Mouse (Mus musculus): Measurements from ENCODE around the gene Birc6. TPM values are rescaled to one million over a fixed set of nuclear protein-coding genes. Genes with fewer than 3 reads are reported as not detected.

Birc6 gene
- polyA plus RNA-seq, 1 experiment: 49.8 TPM

- no peak overlapping the region for H3K27ac ChIP-seq (ENCODE audit: insufficient read depth, low read depth, low read length)
- no peak for TF ChIP-seq POLR2A (IDR thresholded peaks at IDR 0.05; ENCODE audit: insufficient read depth, low read depth, low read length)
- no peak for TF ChIP-seq CTCF (IDR thresholded peaks at IDR 0.05; ENCODE audit: insufficient read depth, low read depth, low read length)
- 93% methylated on average over 8 of the region's 8 CpGs for WGBS
- H3K4me3 ChIP-seq (ENCODE audit: insufficient read depth, low read depth, low read length): no peak overlapping the region
- no peaks in the 10 kb centered on the region for H3K4me1 ChIP-seq (ENCODE audit: control insufficient read depth, insufficient read depth, low read length)
Observed at GRCm38 (mm10) chr17:74711627-74712026, 183.5 kb downstream of the Birc6 start.

- WGBS: 62% methylated on average over 3 of the region's 3 CpGs
- Histone ChIP-seq H3K4me1 (ENCODE audit: control insufficient read depth, insufficient read depth, low read length) (no peaks in the 10 kb centered on the region), H3K4me3 (ENCODE audit: insufficient read depth, low read depth, low read length) (no peak overlapping the region), H3K27ac (ENCODE audit: insufficient read depth, low read depth, low read length) (no peak overlapping the region)
- TF ChIP-seq POLR2A (IDR thresholded peaks at IDR 0.05; ENCODE audit: insufficient read depth, low read depth, low read length) (no peak), CTCF (IDR thresholded peaks at IDR 0.05; ENCODE audit: insufficient read depth, low read depth, low read length) (no peak)
Observed at GRCm38 (mm10) chr17:74715128-74715527, 187.0 kb downstream of the Birc6 start.

- H3K4me1 ChIP-seq (ENCODE audit: control insufficient read depth, insufficient read depth, low read length): no peaks in the 10 kb centered on the region
- WGBS: 60% methylated on average over 1 of the region's 1 CpGs
- H3K4me3 ChIP-seq (ENCODE audit: insufficient read depth, low read depth, low read length): no peak overlapping the region
- H3K27ac ChIP-seq (ENCODE audit: insufficient read depth, low read depth, low read length): no peak overlapping the region
- TF ChIP-seq CTCF (IDR thresholded peaks at IDR 0.05; ENCODE audit: insufficient read depth, low read depth, low read length): no peak
- no peak for TF ChIP-seq POLR2A (IDR thresholded peaks at IDR 0.05; ENCODE audit: insufficient read depth, low read depth, low read length)
Observed at GRCm38 (mm10) chr17:74715724-74716123, 187.6 kb downstream of the Birc6 start.

DNA sequence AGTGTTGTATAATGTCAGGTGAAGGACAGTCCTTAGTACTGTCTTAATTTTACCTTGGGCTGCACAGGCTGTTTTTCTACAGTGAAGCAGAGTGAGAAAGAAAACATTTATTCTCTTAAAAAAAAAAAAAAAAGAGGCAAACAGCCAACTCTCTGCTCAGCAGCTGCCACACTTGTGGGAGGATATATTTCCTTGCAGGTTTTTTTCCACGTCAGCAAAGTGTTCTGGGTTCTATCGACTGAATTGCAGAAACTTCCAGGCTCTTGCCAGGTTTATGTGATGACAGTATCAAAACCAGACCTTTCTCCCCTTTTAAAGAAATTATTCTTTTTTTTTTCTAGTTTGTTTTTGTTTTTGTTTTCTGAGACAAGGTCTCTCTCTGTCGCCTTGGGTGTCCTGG, 188.5 kb downstream of the Birc6 start:
- WGBS: 52% methylated on average over 3 of the region's 3 CpGs
- Histone ChIP-seq H3K27ac (ENCODE audit: insufficient read depth, low read depth, low read length) (no peak overlapping the region), H3K4me1 (ENCODE audit: control insufficient read depth, insufficient read depth, low read length) (no peaks in the 10 kb centered on the region), H3K4me3 (ENCODE audit: insufficient read depth, low read depth, low read length) (no peak overlapping the region)
- TF ChIP-seq POLR2A (IDR thresholded peaks at IDR 0.05; ENCODE audit: insufficient read depth, low read depth, low read length) (no peak), CTCF (IDR thresholded peaks at IDR 0.05; ENCODE audit: insufficient read depth, low read depth, low read length) (no peak)

GRCm38 (mm10) chr17:74717091-74717617, 189.1 kb downstream of the Birc6 start:
- no peak; the same call in 1 of the 2 replicates for TF ChIP-seq POLR2A (IDR thresholded peaks at IDR 0.05; ENCODE audit: insufficient read depth, low read depth, low read length)
- no peak for TF ChIP-seq CTCF (IDR thresholded peaks at IDR 0.05; ENCODE audit: insufficient read depth, low read depth, low read length)
- no peaks in the 10 kb centered on the region for H3K4me1 ChIP-seq (ENCODE audit: control insufficient read depth, insufficient read depth, low read length)
- H3K4me3 ChIP-seq (ENCODE audit: insufficient read depth, low read depth, low read length): peak overlapping the region; percentile 85
- H3K27ac ChIP-seq (ENCODE audit: insufficient read depth, low read depth, low read length): no peak overlapping the region
- 9% methylated on average over 14 of the region's 14 CpGs for WGBS

DNA sequence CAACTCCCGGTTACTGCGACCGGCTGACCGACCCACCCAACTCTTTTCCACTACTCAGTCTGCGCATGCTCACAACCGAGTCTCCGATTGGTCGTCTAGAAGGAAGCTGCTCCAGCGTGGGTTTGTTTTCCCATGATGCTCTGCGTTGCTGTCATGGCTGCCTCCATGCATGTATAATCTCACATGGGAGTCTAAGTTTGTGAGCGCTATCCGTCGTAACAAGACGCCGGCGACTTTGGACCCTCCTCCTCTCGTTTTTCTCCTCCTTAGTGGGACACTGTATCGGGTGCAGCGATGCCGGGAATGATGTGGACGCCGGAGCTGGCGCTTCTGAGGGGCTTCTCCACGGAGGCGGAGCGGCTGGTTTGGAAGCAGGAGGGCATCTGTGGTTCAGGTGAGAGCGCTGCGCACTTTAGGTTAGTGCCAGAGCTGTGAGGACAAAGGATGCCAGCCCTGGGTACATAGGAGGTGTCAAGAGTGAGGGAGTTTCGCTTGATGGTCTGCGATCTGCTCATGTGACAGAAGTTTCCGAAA, 189.6 kb downstream of the Birc6 start, which contains the start of gene Ttc27:
TSS of gene Ttc27 (plus strand) at position 115 of the 534 bp plus-strand sequence.
- H3K27ac ChIP-seq (ENCODE audit: insufficient read depth, low read depth, low read length): no peak within 1 kb of the TSS
- TF ChIP-seq POLR2A (IDR thresholded peaks at IDR 0.05; ENCODE audit: insufficient read depth, low read depth, low read length): peak; percentile 65; the same call in 1 of the 2 replicates
- TF ChIP-seq CTCF (IDR thresholded peaks at IDR 0.05; ENCODE audit: insufficient read depth, low read depth, low read length): no peak
- H3K4me1 ChIP-seq (ENCODE audit: control insufficient read depth, insufficient read depth, low read length): no peaks in the 10 kb centered on the region
- WGBS: 1% methylated on average over 31 of the region's 31 CpGs
- H3K4me3 ChIP-seq (ENCODE audit: insufficient read depth, low read depth, low read length): peak within 1 kb of the TSS; percentile 85

GRCm38 (mm10) chr17:74732872-74733271, 204.8 kb downstream of the Birc6 start:
- no peak overlapping the region for H3K27ac ChIP-seq (ENCODE audit: insufficient read depth, low read depth, low read length)
- H3K4me1 ChIP-seq (ENCODE audit: control insufficient read depth, insufficient read depth, low read length): no peaks in the 10 kb centered on the region
- TF ChIP-seq POLR2A (IDR thresholded peaks at IDR 0.05; ENCODE audit: insufficient read depth, low read depth, low read length): no peak
- TF ChIP-seq CTCF (IDR thresholded peaks at IDR 0.05; ENCODE audit: insufficient read depth, low read depth, low read length): no peak
- H3K4me3 ChIP-seq (ENCODE audit: insufficient read depth, low read depth, low read length): no peak overlapping the region

DNA sequence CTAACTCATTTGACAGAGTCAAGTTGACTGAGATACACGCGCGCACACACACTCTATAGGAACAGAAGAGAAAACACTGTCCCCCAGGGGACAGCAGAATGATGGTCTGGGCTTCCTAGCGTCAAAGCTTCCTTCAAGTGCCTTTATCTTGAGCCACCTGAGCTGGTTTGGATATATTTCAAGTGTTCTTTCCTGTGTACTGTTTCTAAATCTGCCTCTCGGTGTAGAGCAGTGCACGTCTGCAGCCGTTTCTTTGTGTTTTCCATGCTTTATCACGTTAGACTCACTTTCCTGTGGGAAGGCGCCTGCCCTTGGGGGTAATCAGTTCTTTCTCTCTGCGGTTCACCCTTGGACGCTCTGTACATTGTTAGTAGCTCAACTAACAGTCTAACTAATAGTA, 207.3 kb downstream of the Birc6 start:
- Histone ChIP-seq H3K4me3 (ENCODE audit: insufficient read depth, low read depth, low read length) (no peak overlapping the region), H3K4me1 (ENCODE audit: control insufficient read depth, insufficient read depth, low read length) (no peaks in the 10 kb centered on the region), H3K27ac (ENCODE audit: insufficient read depth, low read depth, low read length) (no peak overlapping the region)
- 92% methylated on average over 11 of the region's 11 CpGs for WGBS
- TF ChIP-seq POLR2A (IDR thresholded peaks at IDR 0.05; ENCODE audit: insufficient read depth, low read depth, low read length): no peak
- TF ChIP-seq CTCF (IDR thresholded peaks at IDR 0.05; ENCODE audit: insufficient read depth, low read depth, low read length): no peak

- WGBS: 81% methylated on average over 1 of the region's 1 CpGs
- Histone ChIP-seq H3K27ac (ENCODE audit: insufficient read depth, low read depth, low read length) (no peak overlapping the region), H3K4me1 (ENCODE audit: control insufficient read depth, insufficient read depth, low read length) (no peaks in the 10 kb centered on the region), H3K4me3 (ENCODE audit: insufficient read depth, low read depth, low read length) (no peak overlapping the region)
- TF ChIP-seq CTCF (IDR thresholded peaks at IDR 0.05; ENCODE audit: insufficient read depth, low read depth, low read length): no peak
- no peak for TF ChIP-seq POLR2A (IDR thresholded peaks at IDR 0.05; ENCODE audit: insufficient read depth, low read depth, low read length)
Observed at GRCm38 (mm10) chr17:74749659-74750058, 221.6 kb downstream of the Birc6 start.
